Mouse (Mus musculus) liver, embryonic 11.5 days (tissue): ENCODE results near the gene Lrrc4c. TPM values are rescaled to one million over a fixed set of nuclear protein-coding genes. Genes with fewer than 3 reads are reported as not detected.

ENCODE experiments used
- ATAC-seq: fragments of 200-750 bp; cut with Nextera tagmentation; replicated peaks from 2 replicates; pipeline ENCODE4 v1.8.0; 2017; ENCODE audit warnings: moderate number of reproducible peaks, mild to moderate bottlenecking, moderate TSS enrichment, moderate library complexity; ENCODE audit not compliant: low FRiP score
- DNase-seq: peaks from one replicate; pipeline ENCODE4 v3.0.0-alpha.2; 2017; ENCODE audit warnings: low spot score
- H3K27ac ChIP-seq: fragments of 300-500 bp; sonication (generic); 2 replicates; pipeline ENCODE4 v1.5.1; 2014; ENCODE audit warnings: mild to moderate bottlenecking, low read depth, low read length, control low read depth
- H3K27me3 ChIP-seq: fragments of 300-500 bp; sonication (generic); replicated peaks from 2 replicates; pipeline ENCODE4 v1.6.1; 2014; ENCODE audit warnings: low read length, mixed read lengths; ENCODE audit not compliant: control insufficient read depth, insufficient read depth
- H3K36me3 ChIP-seq: fragments of 300-500 bp; sonication (generic); 2 replicates; pipeline ENCODE4 v1.6.1; 2014; ENCODE audit warnings: mild to moderate bottlenecking, low read length, moderate library complexity, mixed read lengths; ENCODE audit not compliant: control insufficient read depth, insufficient read depth
- H3K4me1 ChIP-seq: fragments of 300-500 bp; sonication (generic); replicated peaks from 2 replicates; pipeline ENCODE4 v1.6.1; 2014; ENCODE audit warnings: low read length, mixed read lengths; ENCODE audit not compliant: control insufficient read depth, insufficient read depth
- H3K4me2 ChIP-seq: fragments of 300-500 bp; sonication (generic); 2 replicates; pipeline ENCODE4 v1.6.1; 2014; ENCODE audit warnings: mild to moderate bottlenecking, control low read depth, moderate library complexity
- H3K4me3 ChIP-seq: fragments of 300-500 bp; sonication (generic); 2 replicates; pipeline ENCODE4 v1.5.1; 2014; ENCODE audit warnings: low read depth, low read length, control low read depth
- H3K9ac ChIP-seq: fragments of 300-500 bp; sonication (generic); 2 replicates; pipeline ENCODE4 v1.6.1; 2014; ENCODE audit warnings: low read depth, low read length, control low read depth
- H3K9me3 ChIP-seq: fragments of 300-500 bp; sonication (generic); 2 replicates; pipeline ENCODE4 v1.6.1; 2016; ENCODE audit warnings: low read length, inconsistent platforms, mixed read lengths; ENCODE audit not compliant: control insufficient read depth
- WGBS: fragments of 180-500 bp; shearing (Covaris S2); extraction: QIAGEN DNeasy Blood & Tissue Kit; methylation state at CpG from one replicate; pipeline ENCODE4 v1.1.7; 2014; 5-methylcytosine and 5-hydroxymethylcytosine counted together
- microRNA-seq: library from miRNA; unstranded; fragments of <30 nt; microRNA quantifications from one replicate; pipeline ENCODE4, GENCODE M21; 2017; ENCODE audit warnings: borderline number of aligned reads
- polyA plus RNA-seq: library from polyadenylated mRNA; unstranded; fragments of >200 nt; fragmentation: Nextera tagmentation; extraction: Ambion mirVana; gene quantifications from 2 replicates; pipeline ENCODE4 v1.2.1, GENCODE M21; 2014

Lrrc4c gene
- polyA plus RNA-seq, 1 experiment from 2014 or later, result 0.75 TPM

GRCm38 (mm10) chr2:97614724-97615123 is 1296.8 kb downstream of the Lrrc4c start:
- no peak overlapping the region for H3K9ac ChIP-seq

DNA sequence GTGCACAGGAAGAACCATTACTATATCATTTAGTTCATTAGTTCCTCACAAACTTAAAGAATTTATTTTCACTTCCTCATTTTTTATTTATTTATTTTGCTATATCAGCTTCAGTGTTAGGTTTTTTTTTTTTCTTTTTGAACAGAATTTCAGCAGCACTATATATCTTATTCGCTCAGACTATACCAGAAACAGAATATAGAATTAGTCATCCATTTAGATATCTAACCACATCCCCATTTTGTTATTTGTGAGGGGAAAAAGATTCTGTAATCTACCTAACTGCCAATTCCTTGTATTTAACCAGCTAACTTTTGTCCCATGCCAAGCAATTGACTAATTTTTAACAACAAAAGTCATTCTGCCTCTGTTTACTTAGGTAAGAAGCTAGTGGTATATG is 1300.6 kb downstream of the Lrrc4c start:
- H3K9ac ChIP-seq, result no peak overlapping the region
- H3K4me2 ChIP-seq, result no peak overlapping the region
- H3K9me3 ChIP-seq, result no peaks in the 10 kb centered on the region
- no peaks in the 10 kb centered on the region for H3K36me3 ChIP-seq
- WGBS, result 73% methylated on average over 1 of the region's 1 CpGs
- no peak overlapping the region for H3K4me3 ChIP-seq
- no peak for DNase-seq
- no peaks in the 10 kb centered on the region for H3K4me1 ChIP-seq
- H3K27ac ChIP-seq, result no peak overlapping the region
- H3K27me3 ChIP-seq, result no peaks in the 10 kb centered on the region
- ATAC-seq, result no peak

More at GRCm38 (mm10) chr2:97614724-97615123, 1296.8 kb downstream of the Lrrc4c start:
- WGBS, result 59% methylated on average over 2 of the region's 2 CpGs
- no peak for ATAC-seq
- no peak overlapping the region for H3K4me3 ChIP-seq
- no peaks in the 10 kb centered on the region for H3K9me3 ChIP-seq
- H3K4me2 ChIP-seq, result no peak overlapping the region
- no peaks in the 10 kb centered on the region for H3K36me3 ChIP-seq
- no peaks in the 10 kb centered on the region for H3K27me3 ChIP-seq
- no peaks in the 10 kb centered on the region for H3K4me1 ChIP-seq
- no peak for DNase-seq
- no peak overlapping the region for H3K27ac ChIP-seq

DNA sequence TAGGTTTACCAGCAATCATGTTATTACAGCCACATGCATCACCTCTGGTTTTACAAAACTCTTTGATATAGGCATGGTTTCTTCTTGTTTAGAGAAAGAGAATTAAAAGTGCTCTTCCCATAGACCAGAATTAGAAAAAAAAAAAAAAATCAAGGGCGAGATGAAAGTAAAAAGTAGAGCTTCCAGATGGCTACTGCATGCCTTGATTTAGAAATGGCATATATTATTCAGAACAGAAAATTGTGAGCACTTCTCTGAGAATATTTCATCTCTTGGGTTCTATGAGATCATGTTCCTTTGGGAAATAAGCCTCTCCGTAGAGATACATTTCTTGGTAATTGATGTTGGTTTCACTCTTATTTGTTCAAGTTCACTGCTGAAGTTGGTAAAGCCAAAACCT is 1322.0 kb downstream of the Lrrc4c start:
- no peak overlapping the region for H3K4me2 ChIP-seq
- no peaks in the 10 kb centered on the region for H3K36me3 ChIP-seq
- H3K27ac ChIP-seq, result no peak overlapping the region
- no peak for ATAC-seq
- 81% methylated on average over 2 of the region's 2 CpGs for WGBS
- H3K9ac ChIP-seq, result no peak overlapping the region
- DNase-seq, result no peak
- no peak overlapping the region for H3K4me3 ChIP-seq
- H3K9me3 ChIP-seq, result no peaks in the 10 kb centered on the region
- no peaks in the 10 kb centered on the region for H3K27me3 ChIP-seq
- H3K4me1 ChIP-seq, result no peaks in the 10 kb centered on the region

- no peaks in the 10 kb centered on the region for H3K4me1 ChIP-seq
- no peak overlapping the region for H3K27ac ChIP-seq
- no peaks in the 10 kb centered on the region for H3K36me3 ChIP-seq
- H3K27me3 ChIP-seq, result no peaks in the 10 kb centered on the region
- DNase-seq, result no peak
- no peak for ATAC-seq
- no peak overlapping the region for H3K4me3 ChIP-seq
- no peak overlapping the region for H3K4me2 ChIP-seq
- no peaks in the 10 kb centered on the region for H3K9me3 ChIP-seq
- no peak overlapping the region for H3K9ac ChIP-seq
Observed at GRCm38 (mm10) chr2:97641661-97642060, 1323.7 kb downstream of the Lrrc4c start.

DNA sequence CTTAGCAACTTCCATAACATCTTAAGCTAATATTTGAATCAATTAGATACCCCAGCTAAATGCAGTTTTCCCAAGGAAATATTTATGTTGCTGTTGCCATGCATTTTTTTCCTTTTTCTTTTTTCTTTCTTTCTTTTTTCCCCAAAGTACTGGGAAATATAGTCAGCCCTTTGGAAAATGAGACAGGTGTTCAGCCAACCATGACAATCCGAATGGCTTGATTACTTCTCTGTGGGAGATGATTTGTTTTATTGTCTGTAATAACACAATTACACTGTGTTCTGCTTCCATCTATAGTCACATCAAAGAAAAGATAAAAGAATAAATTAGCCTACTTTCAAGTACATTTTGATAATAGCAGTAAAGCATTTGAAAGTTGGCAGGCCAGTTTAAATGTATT is 1334.7 kb downstream of the Lrrc4c start:
- Histone ChIP-seq H3K36me3 (no peaks in the 10 kb centered on the region), H3K9me3 (no peaks in the 10 kb centered on the region), H3K27me3 (no peaks in the 10 kb centered on the region), H3K4me1 (no peaks in the 10 kb centered on the region), H3K9ac (no peak overlapping the region), H3K4me2 (no peak overlapping the region), H3K27ac (no peak overlapping the region), H3K4me3 (no peak overlapping the region)
- DNase-seq (no peak), ATAC-seq (no peak)
- 76% methylated on average over 1 of the region's 1 CpGs for WGBS

Small RNA genes lying within 50 kb of the gene (microRNA-seq; reads per million reads assigned to microRNA genes)
- gene Gm44320, result not detected
